Mouse (Mus musculus) CH12.LX (cell line): Measurements from ENCODE around the gene Tbc1d22b. TPM values are rescaled to one million over a fixed set of nuclear protein-coding genes. Genes with fewer than 3 reads are reported as not detected.

Source experiments
- DNase-seq: peaks from one replicate; pipeline ENCODE4 v3.0.0-alpha.2; 2013; ENCODE audit errors: extremely low read depth
- H3K27ac ChIP-seq: 2 replicates; pipeline ENCODE4 v1.5.1; 2012; ENCODE audit warnings: low read depth, mild to moderate bottlenecking, control low read depth, moderate library complexity; ENCODE audit not compliant: insufficient read depth
- H3K27me3 ChIP-seq: replicated peaks from 2 replicates; pipeline ENCODE3; 2012; ENCODE audit warnings: inconsistent platforms
- H3K36me3 ChIP-seq, 2 experiments: replicated peaks in 1 of 2; 2 replicates each; pipeline versions ENCODE3 to v1.6.1; 2012; ENCODE audit warnings: inconsistent platforms in 1 of 2, low read length in 1 of 2, mild to moderate bottlenecking in 1 of 2, mixed read lengths in 1 of 2, moderate library complexity in 1 of 2; ENCODE audit not compliant: control insufficient read depth in 1 of 2, insufficient read depth in 1 of 2
- H3K4me1 ChIP-seq, 2 experiments: 2 replicates each; pipeline ENCODE4 v1.6.1; 2012; ENCODE audit warnings: inconsistent platforms in 1 of 2, moderate library complexity in 1 of 2; ENCODE audit not compliant: insufficient read depth in 2 of 2, control insufficient read depth in 1 of 2
- H3K4me2 ChIP-seq: 2 replicates; pipeline ENCODE4 v1.6.1; 2012; ENCODE audit warnings: low read depth, mild to moderate bottlenecking, control low read depth; ENCODE audit not compliant: poor library complexity, insufficient read depth, severe bottlenecking
- H3K4me3 ChIP-seq, 3 experiments: fragments of 150-350 bp in 1 of 3; sonication (generic) in 1 of 3; replicated peaks in 1 of 3; 2 replicates each; pipeline versions ENCODE3 to v1.5.1; 2011 to 2012; ENCODE audit warnings: low read depth in 2 of 3, low read length in 2 of 3, mild to moderate bottlenecking in 2 of 3, moderate library complexity in 2 of 3, control low read depth in 1 of 3, improper control_type of control experiment in 1 of 3, inconsistent platforms in 1 of 3, mixed read lengths in 1 of 3; ENCODE audit not compliant: poor library complexity in 1 of 3
- H3K79me2 ChIP-seq: replicated peaks from 2 replicates; pipeline ENCODE4 v1.6.1; 2012; ENCODE audit warnings: mild to moderate bottlenecking, moderate library complexity; ENCODE audit not compliant: control insufficient read depth, poor library complexity, insufficient read depth, severe bottlenecking; ENCODE audit errors: extremely low read depth
- H3K9ac ChIP-seq: 2 replicates; pipeline ENCODE4 v1.6.1; 2012; ENCODE audit warnings: low read depth, mild to moderate bottlenecking, control low read depth, moderate library complexity; ENCODE audit not compliant: insufficient read depth
- H3K9me3 ChIP-seq: replicated peaks from 2 replicates; pipeline ENCODE3; 2012; ENCODE audit warnings: low read length, inconsistent platforms, mixed read lengths
- BHLHE40 ChIP-seq: IDR thresholded peaks from 2 replicates; pipeline ENCODE4 v1.6.1; 2011; ENCODE audit warnings: mild to moderate bottlenecking, low read depth, low read length, improper control_type of control experiment
- CHD1 ChIP-seq: IDR thresholded peaks from 2 replicates; pipeline ENCODE4 v1.6.1; 2012; ENCODE audit warnings: low read depth, low read length, improper control_type of control experiment, inconsistent platforms
- CTCF ChIP-seq, 2 experiments: IDR thresholded peaks in 1 of 2; conservative IDR thresholded peaks in 1 of 2; 2 replicates each; pipeline ENCODE4 v1.5.1; 2011 to 2012; ENCODE audit warnings: low read depth in 2 of 2, low read length in 2 of 2, improper control_type of control experiment in 1 of 2, inconsistent platforms in 1 of 2, mild to moderate bottlenecking in 1 of 2, moderate library complexity in 1 of 2
- ELF1 ChIP-seq: IDR thresholded peaks from 2 replicates; pipeline ENCODE4 v1.6.1; 2014; ENCODE audit warnings: low read depth, mild to moderate bottlenecking, inconsistent platforms, low read length, improper control_type of control experiment
- EP300 ChIP-seq: IDR thresholded peaks from 2 replicates; pipeline ENCODE4 v1.6.1; 2011; ENCODE audit warnings: low read length, improper control_type of control experiment
- ETS1 ChIP-seq: conservative IDR thresholded peaks from 2 replicates; pipeline ENCODE4 v1.6.1; 2012; ENCODE audit warnings: low read depth, mild to moderate bottlenecking, inconsistent platforms, low read length, improper control_type of control experiment, moderate library complexity
- HCFC1 ChIP-seq: IDR thresholded peaks from 2 replicates; pipeline ENCODE4 v1.6.1; 2012; ENCODE audit warnings: low read depth, mild to moderate bottlenecking, inconsistent platforms, low read length, improper control_type of control experiment
- JUND ChIP-seq: conservative IDR thresholded peaks from 2 replicates; pipeline ENCODE4 v1.6.1; 2011; ENCODE audit warnings: low read depth, low read length, improper control_type of control experiment
- KAT2A ChIP-seq: IDR thresholded peaks from 2 replicates; pipeline ENCODE4 v1.6.1; 2012; ENCODE audit warnings: low read length, improper control_type of control experiment, inconsistent platforms; ENCODE audit not compliant: insufficient replicate concordance
- MAFK ChIP-seq: IDR thresholded peaks from 2 replicates; pipeline ENCODE4 v1.6.1; 2011; ENCODE audit warnings: low read length, improper control_type of control experiment; ENCODE audit not compliant: insufficient replicate concordance
- MAZ ChIP-seq: IDR thresholded peaks from 2 replicates; pipeline ENCODE4 v1.6.1; 2012; ENCODE audit warnings: low read depth, mild to moderate bottlenecking, inconsistent platforms, low read length, improper control_type of control experiment, moderate library complexity
- MYC ChIP-seq: IDR thresholded peaks from 2 replicates; pipeline ENCODE4 v1.6.1; 2011; ENCODE audit warnings: low read depth, mild to moderate bottlenecking, improper control_type of control experiment, low read length
- NELFE ChIP-seq: IDR thresholded peaks from 2 replicates; pipeline ENCODE4 v1.6.1; 2011; ENCODE audit warnings: low read depth, low read length, improper control_type of control experiment
- PAX5 ChIP-seq: IDR thresholded peaks from 2 replicates; pipeline ENCODE4 v1.6.1; 2012; ENCODE audit warnings: low read length, inconsistent platforms, mixed read lengths
- SIN3A ChIP-seq: IDR thresholded peaks from 2 replicates; pipeline ENCODE4 v1.6.1; 2012; ENCODE audit warnings: low read length, improper control_type of control experiment, inconsistent platforms
- UBTF ChIP-seq: IDR thresholded peaks from 2 replicates; pipeline ENCODE4 v1.6.1; 2012; ENCODE audit warnings: low read depth, mild to moderate bottlenecking, inconsistent platforms, low read length, improper control_type of control experiment, moderate library complexity
- USF1 ChIP-seq: IDR thresholded peaks from 2 replicates; pipeline ENCODE4 v1.6.1; 2014; ENCODE audit warnings: low read depth, mild to moderate bottlenecking, inconsistent platforms, low read length, improper control_type of control experiment
- USF2 ChIP-seq: conservative IDR thresholded peaks from 2 replicates; pipeline ENCODE4 v1.6.1; 2011; ENCODE audit warnings: low read depth, low read length, improper control_type of control experiment
- ZC3H11A ChIP-seq: IDR thresholded peaks from 2 replicates; pipeline ENCODE4 v1.6.1; 2012; ENCODE audit warnings: low read depth, mild to moderate bottlenecking, inconsistent platforms, low read length, improper control_type of control experiment
- ZKSCAN1 ChIP-seq: IDR thresholded peaks from 2 replicates; pipeline ENCODE4 v1.6.1; 2012; ENCODE audit warnings: low read depth, inconsistent platforms, low read length, improper control_type of control experiment, borderline replicate concordance
- ZMIZ1 ChIP-seq: IDR thresholded peaks from 2 replicates; pipeline ENCODE4 v1.6.1; 2012; ENCODE audit warnings: low read depth, mild to moderate bottlenecking, inconsistent platforms, low read length, improper control_type of control experiment
- dilution Hi-C: fragments of 300-500 bp; cut with MboI; formaldehyde crosslinking; loops from 2 replicates; pipeline ENCODE4 v1.14.3; 2020; ENCODE audit warnings: low sequenced_read_pairs; ENCODE audit not compliant: extremely low pct_unique_long_range_greater_than_20kb, extremely low pct_ligation_motif_present
- in situ Hi-C: fragments of 300-500 bp; cut with MboI; formaldehyde crosslinking; loops from 3 replicates; pipeline ENCODE4 v1.14.3; 2019; ENCODE audit warnings: low sequenced_read_pairs, low pct_ligation_motif_present, low pct_unique_long_range_greater_than_20kb, mixed read lengths
- polyA plus RNA-seq: library from polyadenylated mRNA; unstranded; fragments of >175 nt; gene quantifications from 2 replicates; pipeline ENCODE4 v1.2.1, GENCODE M21; 2012; ENCODE audit warnings: low read depth; ENCODE audit not compliant: insufficient read length
- total RNA-seq, 2 experiments: library from RNA; depleted of rRNA; stranded (reverse); fragments of 300-350 nt in 1 of 2; fragments of >200 nt in 1 of 2; gene quantifications; 2 replicates each; pipeline ENCODE4 v1.2.3; 2012 to 2014

Tbc1d22b gene
- total and polyA plus RNA-seq, 3 experiments = 3.8 to 17.3 (median 6.6) TPM

GRCm38 (mm10) chr17:29541419-29541818 lies 8.2 kb upstream of the Tbc1d22b start:
- H3K27ac ChIP-seq = no peak overlapping the region
- in situ Hi-C loops (no loop called here), dilution Hi-C loops (no loop called here)
- H3K79me2 ChIP-seq = no peaks in the 10 kb centered on the region
- no peak overlapping the region for H3K4me3 ChIP-seq
- TF ChIP-seq ZC3H11A = no peak
- TF ChIP-seq USF2 = no peak
- TF ChIP-seq CTCF (conservative IDR thresholded peaks at IDR 0.05 in 1 of 2, IDR thresholded peaks at IDR 0.05 in 1 of 2; ENCODE audit: low read depth in 2 of 2, low read length in 2 of 2) = no peak
- TF ChIP-seq CHD1 = no peak
- TF ChIP-seq USF1 = no peak
- TF ChIP-seq BHLHE40 = no peak
- TF ChIP-seq KAT2A = no peak
- no peak for TF ChIP-seq UBTF
- TF ChIP-seq MAFK = no peak
- no peak for TF ChIP-seq MYC
- no peak for TF ChIP-seq ELF1
- no peak for TF ChIP-seq ETS1
- no peak for TF ChIP-seq ZMIZ1
- TF ChIP-seq SIN3A = no peak
- no peak for TF ChIP-seq PAX5
- no peak for TF ChIP-seq EP300
- no peak for TF ChIP-seq MAZ
- TF ChIP-seq HCFC1 = no peak
- TF ChIP-seq JUND = no peak
- TF ChIP-seq NELFE = no peak
- peaks cover 10% of the 10 kb centered on the region for H3K9me3 ChIP-seq
- H3K9ac ChIP-seq = no peak overlapping the region
- H3K4me1 ChIP-seq = no peaks in the 10 kb centered on the region
- H3K4me2 ChIP-seq = no peak overlapping the region
- H3K36me3 ChIP-seq = no peaks in the 10 kb centered on the region
- no peaks in the 10 kb centered on the region for H3K27me3 ChIP-seq
- DNase-seq = no peak

GRCm38 (mm10) chr17:29542831-29543690 lies 6.5 kb upstream of the Tbc1d22b start:
- DNase-seq = no peak
- in situ Hi-C loops = no loop called here
- no peak overlapping the region for H3K4me3 ChIP-seq
- H3K4me1 ChIP-seq = no peaks in the 10 kb centered on the region
- dilution Hi-C loops = no loop called here
- no peak overlapping the region for H3K4me2 ChIP-seq
- H3K27me3 ChIP-seq = peaks cover 5% of the 10 kb centered on the region
- H3K9me3 ChIP-seq = peaks cover 10% of the 10 kb centered on the region
- no peaks in the 10 kb centered on the region for H3K79me2 ChIP-seq
- no peaks in the 10 kb centered on the region for H3K36me3 ChIP-seq
- H3K27ac ChIP-seq = no peak overlapping the region
- TF ChIP-seq MAZ = no peak
- TF ChIP-seq ZKSCAN1 = no peak
- no peak for TF ChIP-seq JUND
- no peak overlapping the region for H3K9ac ChIP-seq
